Mouse (Mus musculus) brown adipose tissue, adult 24 weeks (tissue): Measurements from ENCODE around the gene Dnajc21. TPM values are rescaled to one million over a fixed set of nuclear protein-coding genes. Genes with fewer than 3 reads are reported as not detected.

Experiments used
- H3K27ac ChIP-seq: fragments of 200-500 bp; replicated peaks from 2 replicates; pipeline ENCODE4 v1.5.1; 2012; ENCODE audit warnings: low read depth, mild to moderate bottlenecking, low read length
- H3K4me1 ChIP-seq: fragments of 200-500 bp; 2 replicates; pipeline ENCODE4 v1.6.1; 2012; ENCODE audit warnings: low read length, mixed read lengths; ENCODE audit not compliant: control insufficient read depth, insufficient read depth, insufficient read length
- H3K4me3 ChIP-seq: fragments of 200-500 bp; 2 replicates; pipeline ENCODE4 v1.5.1; 2012; ENCODE audit warnings: low read depth, mild to moderate bottlenecking, low read length, moderate library complexity; ENCODE audit not compliant: insufficient read depth
- polyA plus RNA-seq: library from polyadenylated mRNA; stranded (reverse); fragments of >200 nt; gene quantifications from 2 replicates; pipeline ENCODE4 v1.2.4, GENCODE M21; 2012; ENCODE audit not compliant: missing spikeins, insufficient read depth, insufficient read length

The Dnajc21 gene
- polyA plus RNA-seq, 1 experiment = 52.2 TPM

DNA sequence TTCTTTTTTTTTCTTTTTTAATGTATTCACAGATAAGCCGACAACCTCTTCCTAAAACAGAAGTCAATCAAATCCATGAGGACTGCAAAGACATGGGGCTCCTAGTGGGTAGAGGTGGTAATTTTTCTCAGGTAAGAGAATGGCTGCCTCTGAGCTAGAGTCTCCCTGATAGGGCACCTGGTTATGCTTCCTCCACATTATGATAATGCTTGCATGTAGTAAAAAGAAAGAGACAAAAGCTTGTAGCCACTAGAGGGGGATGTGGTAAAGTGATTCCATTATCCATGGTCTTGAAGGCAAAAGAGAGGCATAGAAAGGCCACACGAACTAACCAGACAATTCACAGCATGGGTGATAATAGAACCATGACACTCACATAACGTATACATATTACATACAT, 69.9 kb downstream of the Dnajc21 start:
- H3K4me3 ChIP-seq = no peak overlapping the region
- H3K27ac ChIP-seq = no peak overlapping the region
- no peaks in the 10 kb centered on the region for H3K4me1 ChIP-seq

DNA sequence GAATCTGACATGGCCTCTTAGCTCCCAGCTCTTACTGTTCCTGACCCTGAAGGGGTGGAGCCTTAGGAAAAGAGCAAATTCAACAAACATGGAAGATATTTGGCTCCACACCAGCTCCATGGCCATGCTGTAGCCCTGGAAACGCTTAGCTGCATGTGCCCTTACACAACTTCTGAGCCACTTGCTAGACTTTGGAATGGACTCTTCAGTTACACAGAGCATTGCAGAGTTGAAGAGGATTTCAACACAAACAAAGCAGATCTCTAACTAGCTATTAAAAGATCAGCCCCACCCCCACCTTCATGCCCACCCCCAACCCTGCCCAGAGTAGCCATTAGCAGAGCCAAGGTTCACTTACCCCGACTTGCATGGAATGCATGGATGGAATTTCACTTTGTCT, 70.5 kb downstream of the Dnajc21 start:
- H3K4me1 ChIP-seq = no peaks in the 10 kb centered on the region
- no peak overlapping the region for H3K27ac ChIP-seq
- no peak overlapping the region for H3K4me3 ChIP-seq

Other genes with a start within 250 kb of the Dnajc21 start
- gene Gm21973, start 145.1 kb downstream of the Dnajc21 start, polyA plus RNA-seq = not detected in 2 replicates
- not detected in 2 replicates for gene Agxt2, start 112.0 kb downstream of the Dnajc21 start, polyA plus RNA-seq
- gene Brix1, start 15.4 kb upstream of the Dnajc21 start, polyA plus RNA-seq = 26.3 and 29.3 TPM in 2 replicates
- gene Rad1, start 15.5 kb upstream of the Dnajc21 start, polyA plus RNA-seq = 3.9 and 7.8 TPM in 2 replicates
- not detected in 2 replicates for gene Ttc23l, start 88.2 kb upstream of the Dnajc21 start, polyA plus RNA-seq
- 1.7 and 2.3 TPM in 2 replicates for gene Rai14, start 244.1 kb upstream of the Dnajc21 start, polyA plus RNA-seq